Mouse (Mus musculus) liver, postnatal 0 days (tissue): ENCODE results near the gene Ifnar1. TPM values are rescaled to one million over a fixed set of nuclear protein-coding genes. Genes with fewer than 3 reads are reported as not detected.
A peak's percentile ranks its signal among the peaks of the same experiment; 100 is the strongest.

Source experiments
- ATAC-seq: fragments of 200-750 bp; cut with Nextera tagmentation; 2 replicates; pipeline ENCODE4 v1.8.0; 2017; ENCODE audit warnings: mild to moderate bottlenecking, moderate library complexity
- DNase-seq: peaks from one replicate; pipeline ENCODE4 v3.0.0-alpha.2; 2016
- H3K27ac ChIP-seq: fragments of 300-500 bp; sonication (generic); 2 replicates; pipeline ENCODE4 v1.5.1; 2014; ENCODE audit warnings: antibody characterized with exemption, moderate library complexity, mild to moderate bottlenecking, low read depth
- H3K27me3 ChIP-seq: fragments of 300-500 bp; sonication (generic); 2 replicates; pipeline ENCODE4 v1.6.1; 2014; ENCODE audit warnings: low read length, control low read depth, mixed read lengths; ENCODE audit not compliant: insufficient read depth
- H3K36me3 ChIP-seq: fragments of 300-500 bp; sonication (generic); replicated peaks from 2 replicates; pipeline ENCODE4 v1.6.1; 2014; ENCODE audit warnings: mild to moderate bottlenecking, control low read depth, low read length, moderate library complexity, mixed read lengths; ENCODE audit not compliant: insufficient read depth
- H3K4me1 ChIP-seq: fragments of 300-500 bp; sonication (generic); 2 replicates; pipeline ENCODE4 v1.6.1; 2014; ENCODE audit warnings: antibody characterized with exemption, mild to moderate bottlenecking, control low read depth; ENCODE audit not compliant: insufficient read depth
- H3K4me2 ChIP-seq: fragments of 300-500 bp; sonication (generic); 2 replicates; pipeline ENCODE4 v1.6.1; 2014; ENCODE audit warnings: low read depth, mild to moderate bottlenecking, low read length, moderate library complexity, mixed read lengths
- H3K4me3 ChIP-seq: fragments of 300-500 bp; sonication (generic); 2 replicates; pipeline ENCODE4 v1.5.1; 2014; ENCODE audit warnings: low read depth, low read length
- H3K9ac ChIP-seq: fragments of 300-500 bp; sonication (generic); replicated peaks from 2 replicates; pipeline ENCODE4 v1.6.1; 2014; ENCODE audit warnings: mild to moderate bottlenecking, moderate library complexity
- H3K9me3 ChIP-seq: fragments of 300-500 bp; sonication (generic); 2 replicates; pipeline ENCODE4 v1.6.1; 2016; ENCODE audit warnings: mild to moderate bottlenecking, control low read depth, low read length, mixed read lengths
- CTCF ChIP-seq: sonication (generic); IDR thresholded peaks from 2 replicates; pipeline ENCODE4 v1.5.1; 2016; ENCODE audit warnings: antibody characterized with exemption, low read depth
- EP300 ChIP-seq: IDR thresholded peaks from 2 replicates; pipeline ENCODE4 v1.6.1; 2016; ENCODE audit warnings: antibody characterized with exemption, low read depth, mild to moderate bottlenecking
- WGBS: fragments of 180-500 bp; shearing (Covaris S2); extraction: QIAGEN DNeasy Blood & Tissue Kit; methylation state at CpG from one replicate; pipeline ENCODE4 v1.1.7; 2014; ENCODE audit not compliant: insufficient replicate concordance; 5-methylcytosine and 5-hydroxymethylcytosine counted together
- polyA plus RNA-seq: library from polyadenylated mRNA; unstranded; fragments of >200 nt; fragmentation: Nextera tagmentation; extraction: Ambion mirVana; gene quantifications from 2 replicates; pipeline ENCODE4 v1.2.1, GENCODE M21; 2015

The Ifnar1 gene
- polyA plus RNA-seq, 1 experiment from 2014 or later: 16.3 TPM

DNA sequence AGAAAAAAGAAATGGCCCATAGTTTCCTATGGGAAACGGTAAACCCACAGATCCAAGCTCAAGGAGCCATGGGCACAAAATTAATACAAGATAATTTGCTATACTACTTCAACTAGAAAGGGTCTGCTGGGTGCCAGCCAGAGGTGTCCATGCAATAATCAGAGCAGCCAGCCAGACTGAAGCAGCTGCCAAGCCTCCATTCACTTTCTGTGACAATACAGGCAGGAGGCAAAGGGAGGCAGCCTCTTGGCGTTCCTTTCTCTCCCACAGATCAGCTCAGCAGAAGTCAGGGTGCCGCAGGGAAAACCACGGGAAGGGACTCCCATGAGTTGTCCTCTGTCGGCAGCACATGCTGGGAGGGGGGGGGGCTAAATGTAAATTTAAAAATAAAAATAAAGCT, 26.1 kb upstream of the Ifnar1 start:
- H3K4me2 ChIP-seq: no peak overlapping the region
- H3K9ac ChIP-seq: no peak overlapping the region
- ATAC-seq (no peak), DNase-seq (no peak)
- no peaks in the 10 kb centered on the region for H3K36me3 ChIP-seq
- H3K4me1 ChIP-seq: peaks cover 27% of the 10 kb centered on the region
- no peak for TF ChIP-seq CTCF
- no peak for TF ChIP-seq EP300
- H3K9me3 ChIP-seq: no peaks in the 10 kb centered on the region
- no peaks in the 10 kb centered on the region for H3K27me3 ChIP-seq
- H3K4me3 ChIP-seq: no peak overlapping the region
- H3K27ac ChIP-seq: 0 out of 2 replicates have a peak overlapping the region, but pooled peaks have one; percentile 0
- 64% methylated on average over 5 of the region's 5 CpGs for WGBS

DNA sequence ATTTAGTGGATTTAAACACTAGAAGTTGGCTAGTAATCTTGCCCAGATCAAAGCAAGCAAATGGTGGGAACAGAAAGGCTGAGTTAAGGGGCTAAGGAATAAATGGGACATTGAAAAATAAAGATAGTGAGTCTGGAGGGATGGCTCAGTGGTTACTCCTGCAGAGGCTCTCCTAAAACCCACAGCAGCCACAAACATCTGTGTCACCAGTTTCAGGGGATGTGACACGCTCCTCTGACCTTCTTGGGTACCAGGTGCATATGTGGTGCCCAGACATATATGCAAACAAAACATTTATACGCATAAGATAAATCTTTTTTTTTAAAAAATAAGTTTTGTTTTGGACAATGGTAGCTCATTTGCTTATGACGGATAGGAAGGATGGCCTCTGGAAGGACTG, 25.6 kb upstream of the Ifnar1 start:
- H3K4me3 ChIP-seq: no peak overlapping the region
- DNase-seq (no peak), ATAC-seq (0 out of 2 replicates have a peak, but pooled peaks have one; percentile 24)
- 82% methylated on average over 3 of the region's 3 CpGs for WGBS
- H3K9ac ChIP-seq: no peak overlapping the region
- no peaks in the 10 kb centered on the region for H3K36me3 ChIP-seq
- no peaks in the 10 kb centered on the region for H3K27me3 ChIP-seq
- H3K4me1 ChIP-seq: peaks cover 31% of the 10 kb centered on the region
- TF ChIP-seq EP300 (no peak), CTCF (no peak)
- H3K4me2 ChIP-seq: no peak overlapping the region
- H3K27ac ChIP-seq: peak overlapping the region; percentile 85; the same call in 1 of the 2 replicates
- H3K9me3 ChIP-seq: no peaks in the 10 kb centered on the region

DNA sequence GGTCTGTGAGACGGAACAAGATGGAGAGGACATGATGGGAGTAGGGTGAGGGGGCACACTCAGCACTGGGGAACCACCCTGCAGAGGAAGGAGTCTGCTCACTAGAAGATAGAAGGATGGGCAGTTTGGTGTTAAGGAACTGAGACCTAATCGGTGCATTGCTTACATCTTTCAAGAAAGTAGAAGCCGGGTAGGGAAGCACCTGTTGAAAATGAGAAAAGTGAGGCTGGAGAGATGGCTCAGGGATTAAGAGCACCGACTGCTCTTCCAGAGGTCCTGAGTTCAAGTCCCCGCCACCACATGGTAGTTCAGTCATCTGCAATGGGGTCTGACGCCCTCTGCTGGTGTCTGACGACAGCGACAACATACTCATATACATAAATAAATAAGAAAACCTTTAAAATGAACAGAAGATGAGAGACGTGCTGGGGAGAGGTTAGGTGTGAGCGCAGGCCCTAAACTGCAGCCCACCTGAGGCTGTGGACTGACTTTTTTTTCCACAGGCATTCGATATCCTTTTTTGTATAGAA, 25.1 kb upstream of the Ifnar1 start:
- Histone ChIP-seq H3K4me2 (no peak overlapping the region), H3K27ac (peak overlapping the region; percentile 85), H3K4me3 (no peak overlapping the region), H3K4me1 (peaks cover 31% of the 10 kb centered on the region), H3K9ac (no peak overlapping the region), H3K27me3 (no peaks in the 10 kb centered on the region), H3K9me3 (no peaks in the 10 kb centered on the region), H3K36me3 (no peaks in the 10 kb centered on the region)
- no peak for TF ChIP-seq EP300
- TF ChIP-seq CTCF: peak; percentile 70
- DNase-seq (no peak), ATAC-seq (no peak)
- WGBS: 71% methylated on average over 11 of the region's 11 CpGs

DNA sequence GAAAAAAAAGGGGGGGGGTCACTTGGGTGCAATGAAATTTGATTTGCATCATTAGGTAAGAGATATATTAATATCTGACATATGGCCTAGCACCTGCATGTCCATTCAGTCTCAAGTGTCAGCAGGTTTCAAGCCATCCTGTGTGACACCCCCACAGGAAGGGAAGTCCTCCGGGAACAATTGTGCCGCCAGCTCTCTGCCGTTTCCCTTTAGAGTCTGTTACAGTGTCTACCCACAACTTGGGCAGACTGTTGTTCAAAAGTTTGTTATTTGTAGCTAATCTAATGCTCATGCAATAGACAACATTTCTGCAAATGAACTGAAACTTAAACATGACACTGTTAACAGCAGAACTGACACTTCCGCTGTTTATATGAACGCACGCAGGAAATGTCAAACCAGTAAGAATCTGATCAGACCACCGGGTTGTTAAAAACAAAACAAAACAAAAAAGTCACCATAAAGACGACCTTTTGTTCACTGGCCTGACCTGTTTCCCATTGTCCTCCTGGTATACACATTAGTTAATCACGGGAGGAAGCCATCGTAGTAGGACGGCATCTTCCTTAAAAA, 23.9 kb upstream of the Ifnar1 start:
- no peaks in the 10 kb centered on the region for H3K27me3 ChIP-seq
- ATAC-seq: no peak
- no peak for DNase-seq
- H3K36me3 ChIP-seq: no peaks in the 10 kb centered on the region
- H3K4me1 ChIP-seq: peaks cover 38% of the 10 kb centered on the region
- TF ChIP-seq CTCF (no peak), EP300 (0 out of 2 replicates have a peak, but pooled peaks have one; percentile 28)
- 26% methylated on average over 11 of the region's 11 CpGs for WGBS
- H3K4me3 ChIP-seq: peak overlapping the region; percentile 28
- H3K4me2 ChIP-seq: peak overlapping the region; percentile 69
- peak overlapping the region; percentile 85 for H3K27ac ChIP-seq
- H3K9ac ChIP-seq: peak overlapping the region; percentile 49
- H3K9me3 ChIP-seq: no peaks in the 10 kb centered on the region

DNA sequence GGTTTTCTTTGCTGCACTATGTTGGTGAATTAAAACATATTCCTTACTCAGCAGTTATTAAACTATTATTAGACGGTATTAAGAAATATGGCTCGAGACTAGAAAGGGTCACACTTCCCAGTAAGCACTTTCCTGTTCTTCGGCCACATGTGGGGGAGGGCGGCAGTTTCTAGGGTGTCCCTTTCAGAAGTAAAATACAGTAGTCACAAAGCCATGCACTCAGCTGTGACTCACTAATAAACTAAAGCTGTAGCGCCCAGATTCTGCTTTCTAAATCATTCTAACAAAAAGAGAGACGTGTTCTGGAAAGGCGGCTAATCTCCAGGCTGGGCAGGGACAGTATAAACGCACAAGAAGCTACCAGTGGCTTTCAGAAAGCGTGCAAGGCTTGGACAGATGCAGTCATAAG, 23.3 kb upstream of the Ifnar1 start:
- peak overlapping the region; percentile 85 for H3K27ac ChIP-seq
- peak overlapping the region; percentile 69 for H3K4me2 ChIP-seq
- H3K9ac ChIP-seq: peak overlapping the region; percentile 50; the same call in 1 of the 2 replicates
- 32% methylated on average over 9 of the region's 9 CpGs for WGBS
- peaks cover 42% of the 10 kb centered on the region for H3K4me1 ChIP-seq
- DNase-seq: no peak
- TF ChIP-seq CTCF: no peak
- TF ChIP-seq EP300: no peak
- H3K36me3 ChIP-seq: no peaks in the 10 kb centered on the region
- H3K9me3 ChIP-seq: no peaks in the 10 kb centered on the region
- no peak for ATAC-seq
- H3K4me3 ChIP-seq: no peak overlapping the region
- no peaks in the 10 kb centered on the region for H3K27me3 ChIP-seq

DNA sequence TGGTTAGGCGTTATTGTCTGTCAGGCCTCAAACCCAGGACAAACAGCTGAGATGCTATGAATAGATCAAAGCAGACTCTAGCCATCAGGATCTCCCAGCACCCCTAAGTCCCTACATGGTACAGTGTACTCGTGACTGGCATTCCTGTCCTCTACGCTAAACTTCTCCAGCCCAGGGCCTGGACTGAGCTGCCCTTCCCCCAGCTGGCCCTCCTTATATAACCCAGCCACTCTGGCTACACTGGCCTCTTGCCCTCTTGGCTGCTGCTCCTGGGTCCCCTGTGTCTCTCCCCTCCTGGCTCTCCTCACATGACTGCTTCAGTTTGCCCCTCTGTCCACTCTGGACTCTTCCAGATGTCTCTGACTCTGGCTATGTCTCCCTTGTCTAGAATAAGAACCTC, 22.4 kb upstream of the Ifnar1 start:
- WGBS: 67% methylated on average over 3 of the region's 3 CpGs
- Histone ChIP-seq H3K4me1 (peaks cover 42% of the 10 kb centered on the region), H3K9me3 (no peaks in the 10 kb centered on the region), H3K4me2 (no peak overlapping the region), H3K9ac (no peak overlapping the region; the same call in 1 of the 2 replicates), H3K4me3 (no peak overlapping the region), H3K27me3 (no peaks in the 10 kb centered on the region), H3K36me3 (no peaks in the 10 kb centered on the region), H3K27ac (peak overlapping the region; percentile 85)
- no peak for TF ChIP-seq EP300
- TF ChIP-seq CTCF: no peak
- ATAC-seq (no peak), DNase-seq (no peak)
